Mouse (Mus musculus) layer of hippocampus, adult 11-12 months (tissue): ENCODE measurements at regions not wholly inside any gene's neighbourhood (a gene's known extent, or its start where the extent isn't known, plus 50 kb on each side); places are given as distances from the start of the nearest gene placed in this dataset.
"Not testable (repeated sequence)": the region's sequence is repeated elsewhere in the genome, so short reads cannot be mapped to it uniquely, and the experiment has no call there.

Experiments used
- DNase-seq: peaks from one replicate; pipeline ENCODE4 v3.0.0; 2022; ENCODE audit warnings: low spot score

DNA sequence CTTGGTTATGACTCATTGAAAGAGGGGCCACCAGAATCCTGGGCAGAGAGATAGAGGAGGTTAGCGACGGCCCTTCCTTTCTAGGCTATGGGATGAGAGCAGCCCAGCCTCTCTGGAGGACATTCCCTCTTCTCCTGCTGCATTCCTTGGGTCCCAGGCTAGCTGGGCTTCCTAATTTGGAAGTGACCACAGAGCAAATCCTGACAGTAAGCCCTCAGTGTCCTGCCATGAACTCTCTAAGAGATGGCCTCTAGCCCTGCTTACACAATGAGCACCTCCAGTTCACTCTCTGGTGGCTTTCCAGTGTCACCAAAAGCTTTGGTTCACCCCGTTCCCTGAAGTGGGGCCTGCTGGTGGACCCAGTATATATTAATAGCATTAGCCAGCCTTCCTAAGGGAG is 64.1 kb upstream of the Rmdn2 start:
- DNase-seq = no peak

DNA sequence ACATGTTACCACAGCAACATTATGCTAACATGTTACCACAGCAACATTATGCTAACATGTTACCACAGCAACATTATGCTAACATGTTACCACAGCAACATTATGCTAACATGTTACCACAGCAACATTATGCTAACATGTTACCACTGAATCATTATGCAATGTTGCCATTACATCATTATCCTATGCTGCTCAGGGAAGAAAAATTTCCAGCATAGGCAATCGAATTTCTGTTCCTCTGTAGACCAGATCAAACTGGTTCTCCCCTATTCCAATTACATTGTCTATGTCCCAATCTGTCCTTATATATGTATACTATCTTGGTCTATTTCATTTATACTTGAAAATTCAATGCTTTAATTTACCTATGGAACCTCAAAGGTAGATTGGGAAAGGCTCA is 61.3 kb upstream of the Rmdn2 start:
- not testable (repeated sequence) for DNase-seq

DNA sequence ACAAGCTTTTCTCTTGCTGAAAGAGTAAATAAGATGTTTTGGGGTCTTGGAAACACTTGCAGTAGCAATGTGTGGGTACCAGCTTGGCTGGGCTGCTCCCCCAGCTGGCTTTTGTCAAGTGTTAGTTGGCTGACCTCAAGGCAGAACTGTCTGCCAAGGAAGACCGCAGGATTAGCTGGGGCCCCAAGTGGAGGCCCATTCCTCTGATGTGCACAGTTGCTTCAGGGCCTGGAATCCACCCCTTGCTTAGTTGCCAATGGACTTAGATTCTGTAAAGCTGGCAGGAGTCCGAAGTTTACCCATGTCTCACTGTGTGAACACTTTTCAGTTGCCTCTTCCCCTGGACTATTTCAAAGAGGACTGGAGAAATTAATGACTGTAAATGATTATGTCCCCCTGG is 57.8 kb upstream of the Rmdn2 start:
- no peak for DNase-seq

DNA sequence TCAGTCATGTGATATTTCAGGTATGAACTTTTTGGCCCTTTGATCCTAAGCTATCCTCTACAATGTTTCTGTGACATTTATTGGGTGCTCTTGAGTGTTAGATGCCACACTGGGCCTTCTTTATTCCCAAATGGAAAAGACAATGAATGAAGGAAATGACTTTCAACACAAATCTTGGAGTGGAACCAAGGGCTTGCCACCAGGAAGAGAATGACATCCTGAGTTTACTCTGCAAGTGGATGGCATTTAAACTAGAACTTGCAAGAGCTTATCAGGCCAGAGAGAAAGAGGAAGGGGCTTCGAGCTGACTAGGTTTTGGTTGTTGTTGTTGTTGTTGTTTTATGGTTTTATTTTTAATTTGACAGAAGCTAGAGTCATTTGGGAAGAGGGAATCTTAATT is 56.1 kb upstream of the Rmdn2 start:
- no peak for DNase-seq
